Mouse (Mus musculus): ENCODE measurements around the gene Rnf212b. TPM values are rescaled to one million over a fixed set of nuclear protein-coding genes. Genes with fewer than 3 reads are reported as not detected.

Gene Rnf212b
- polyA plus RNA-seq, 1 experiment, result not detected

DNA sequence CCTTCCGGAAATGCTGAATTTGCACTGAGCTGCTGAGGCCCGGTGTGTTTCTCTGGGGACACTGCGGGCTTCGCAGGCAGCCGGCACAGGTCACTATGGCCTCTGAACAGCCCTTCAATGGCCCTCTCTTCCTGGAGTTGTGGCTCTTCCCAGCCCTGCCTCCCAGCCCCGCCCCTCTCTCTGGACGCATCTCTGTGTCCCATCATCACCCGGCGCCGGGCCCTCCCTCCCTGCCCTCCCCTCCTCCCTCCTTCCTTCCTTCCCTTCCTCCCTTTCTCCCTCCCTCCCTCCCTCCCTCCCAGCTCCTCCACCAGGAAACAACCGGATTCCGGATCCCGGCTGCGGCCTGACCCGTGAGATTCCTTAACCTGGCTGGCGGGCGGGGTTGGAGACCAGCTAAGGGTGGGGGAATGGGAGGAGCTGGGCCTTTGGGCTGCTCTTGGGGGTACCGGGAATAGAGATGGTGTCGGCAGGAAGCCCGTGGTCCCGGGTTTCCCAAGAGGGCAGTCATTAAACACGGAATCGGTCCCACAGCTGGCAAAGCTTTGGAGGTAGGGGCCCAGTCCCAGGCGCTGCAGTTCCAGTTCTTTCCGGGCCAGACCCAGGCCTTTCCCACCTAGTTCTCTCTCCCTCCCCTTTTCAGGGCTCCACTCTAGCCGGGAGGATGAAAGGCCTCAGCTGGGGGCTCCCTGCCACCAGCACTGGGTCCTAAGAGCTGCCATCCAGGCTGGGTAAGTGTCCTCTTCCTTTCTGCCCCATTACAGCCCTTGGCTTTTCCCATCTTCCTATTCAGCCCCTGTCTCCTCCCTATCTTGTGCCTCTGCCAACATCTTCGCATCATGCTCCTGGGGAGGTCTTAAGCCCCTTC lies 69.4 kb downstream of the Rnf212b start, which contains the start of the genes Bcl2l2 and Gm20521:
TSS of gene Bcl2l2 (plus strand) at position 224 of the 868 bp plus-strand sequence.
TSS of gene Gm20521 (plus strand) at position 288 of the 868 bp plus-strand sequence.
- no peak for TF ChIP-seq GATA1 (IDR thresholded peaks at IDR 0.05; ENCODE audit: low read length)

DNA sequence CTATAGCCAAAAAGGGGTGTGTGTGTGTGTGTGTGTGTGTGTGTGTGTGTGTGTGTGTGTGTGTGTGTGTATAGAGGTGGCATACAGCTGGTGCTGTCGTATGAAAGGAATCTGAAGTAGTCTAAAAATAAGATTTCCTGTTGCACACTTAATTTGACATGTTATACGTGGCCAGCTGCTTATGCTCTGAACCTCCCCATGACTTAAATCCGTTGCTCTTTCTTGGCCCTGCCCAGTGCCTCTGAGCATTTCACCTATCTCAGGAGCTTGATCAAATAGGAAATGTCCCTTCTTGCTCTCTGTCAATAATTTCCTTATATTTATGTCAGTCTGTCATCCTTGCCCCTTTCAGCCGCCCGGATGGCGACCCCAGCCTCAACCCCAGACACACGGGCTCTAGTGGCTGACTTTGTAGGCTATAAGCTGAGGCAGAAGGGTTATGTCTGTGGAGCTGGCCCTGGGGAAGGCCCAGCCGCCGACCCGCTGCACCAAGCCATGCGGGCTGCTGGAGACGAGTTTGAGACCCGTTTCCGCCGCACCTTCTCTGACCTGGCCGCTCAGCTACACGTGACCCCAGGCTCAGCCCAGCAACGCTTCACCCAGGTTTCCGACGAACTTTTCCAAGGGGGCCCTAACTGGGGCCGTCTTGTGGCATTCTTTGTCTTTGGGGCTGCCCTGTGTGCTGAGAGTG lies 70.2 kb downstream of the Rnf212b start:
- no peak for TF ChIP-seq GATA1 (IDR thresholded peaks at IDR 0.05; ENCODE audit: low read length)

DNA sequence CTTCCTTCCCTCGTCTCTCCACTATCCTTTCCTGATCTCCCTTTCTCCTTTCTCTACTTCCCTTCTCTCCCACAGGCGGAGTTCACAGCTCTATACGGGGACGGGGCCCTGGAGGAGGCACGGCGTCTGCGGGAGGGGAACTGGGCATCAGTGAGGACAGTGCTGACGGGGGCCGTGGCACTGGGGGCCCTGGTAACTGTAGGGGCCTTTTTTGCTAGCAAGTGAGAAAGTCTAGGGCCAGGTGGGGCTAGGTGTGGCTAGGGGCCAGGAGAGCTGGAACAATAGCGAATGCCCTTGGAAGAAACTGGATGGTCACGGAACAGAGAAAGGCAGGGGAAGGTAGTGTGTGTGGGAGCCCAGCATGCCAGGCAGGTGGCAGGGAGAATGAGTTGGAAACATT lies 71.4 kb downstream of the Rnf212b start:
- TF ChIP-seq GATA1 (IDR thresholded peaks at IDR 0.05; ENCODE audit: low read length), result no peak

DNA sequence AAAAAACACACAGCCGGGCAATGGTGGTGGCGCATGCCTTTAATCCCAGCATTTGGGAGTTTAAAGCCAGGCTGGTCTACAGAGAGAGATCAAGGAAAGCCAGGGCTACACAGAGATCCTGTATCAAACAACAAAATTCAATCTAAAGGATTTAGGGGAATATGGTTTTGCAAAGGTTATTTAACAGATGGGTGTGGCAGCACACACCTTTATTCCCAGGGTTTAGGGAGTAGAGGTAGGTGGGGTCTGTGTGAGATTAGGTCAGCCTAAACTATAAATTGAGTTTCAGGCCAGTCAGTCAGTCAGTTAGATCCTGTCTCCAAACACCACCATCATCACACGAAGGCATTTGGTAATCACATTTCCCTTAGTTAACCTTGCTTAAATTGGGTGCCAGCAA lies 78.3 kb downstream of the Rnf212b start, which contains the start of gene Pabpn1:
TSS of gene Pabpn1 (plus strand) at position 301 of the 400 bp plus-strand sequence.
- no peak for TF ChIP-seq GATA1 (IDR thresholded peaks at IDR 0.05; ENCODE audit: low read length)

DNA sequence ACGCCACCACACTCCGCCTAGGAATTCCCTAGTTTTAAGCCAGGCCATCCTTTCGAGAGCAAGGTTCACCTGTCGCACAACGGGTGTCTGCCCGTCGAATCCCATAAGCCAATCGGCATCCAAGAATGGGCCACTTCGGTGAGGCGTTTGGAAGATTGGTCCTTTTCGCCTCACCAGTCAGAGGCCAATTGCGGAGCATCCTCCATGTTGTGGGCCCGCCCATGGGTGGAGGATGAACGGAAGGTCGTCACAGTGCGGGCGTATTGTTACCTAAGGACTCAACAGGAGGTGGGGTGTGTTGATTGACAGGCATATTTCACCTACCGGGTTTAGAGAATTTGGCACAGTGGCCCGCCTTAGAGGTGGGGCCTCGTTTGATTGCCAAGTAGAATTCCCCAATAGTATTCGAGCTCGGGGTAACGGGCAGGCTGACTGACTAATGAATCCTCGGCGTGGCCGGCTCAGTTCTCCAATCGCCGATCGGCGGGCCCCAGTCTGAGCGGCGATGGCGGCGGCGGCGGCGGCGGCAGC lies 79.8 kb downstream of the Rnf212b start:
- TF ChIP-seq GATA1 (IDR thresholded peaks at IDR 0.05; ENCODE audit: low read length), result no peak

DNA sequence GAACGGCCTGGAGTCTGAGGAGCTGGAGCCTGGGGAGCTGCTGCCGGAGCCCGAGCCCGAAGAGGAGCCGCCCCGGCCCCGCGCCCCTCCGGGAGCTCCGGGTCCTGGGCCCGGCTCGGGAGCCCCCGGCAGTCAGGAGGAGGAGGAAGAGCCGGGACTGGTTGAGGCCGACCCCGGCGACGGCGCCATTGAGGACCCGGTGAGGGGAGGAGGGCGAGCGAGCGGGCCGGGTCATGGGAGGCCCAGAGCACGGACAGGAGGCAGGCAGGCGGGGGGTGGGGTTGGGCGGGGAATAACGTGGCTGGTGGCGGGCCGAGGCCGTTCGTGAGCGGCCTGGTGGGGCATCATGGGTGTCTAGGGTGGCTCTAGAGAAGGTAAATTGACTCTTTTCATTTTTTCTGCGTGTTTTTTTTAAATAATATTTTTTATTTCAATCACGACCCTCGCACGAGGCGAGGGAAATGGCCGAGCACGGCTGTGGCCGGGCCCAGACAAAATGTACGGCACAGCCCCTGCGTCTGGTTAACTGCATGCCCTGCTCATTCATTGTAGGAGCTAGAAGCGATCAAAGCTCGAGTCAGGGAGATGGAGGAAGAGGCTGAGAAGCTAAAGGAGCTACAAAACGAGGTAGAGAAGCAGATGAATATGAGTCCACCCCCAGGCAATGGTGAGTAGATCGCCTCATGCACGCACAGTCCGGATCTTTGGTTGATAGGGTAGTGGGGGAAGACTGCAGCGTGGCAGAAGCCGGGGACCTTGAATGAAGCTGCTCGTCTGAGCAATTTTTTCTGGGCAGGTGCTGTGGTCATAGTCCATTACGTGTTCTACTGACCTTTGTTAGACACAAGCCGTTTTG lies 80.6 kb downstream of the Rnf212b start:
- TF ChIP-seq GATA1 (IDR thresholded peaks at IDR 0.05; ENCODE audit: low read length), result no peak

DNA sequence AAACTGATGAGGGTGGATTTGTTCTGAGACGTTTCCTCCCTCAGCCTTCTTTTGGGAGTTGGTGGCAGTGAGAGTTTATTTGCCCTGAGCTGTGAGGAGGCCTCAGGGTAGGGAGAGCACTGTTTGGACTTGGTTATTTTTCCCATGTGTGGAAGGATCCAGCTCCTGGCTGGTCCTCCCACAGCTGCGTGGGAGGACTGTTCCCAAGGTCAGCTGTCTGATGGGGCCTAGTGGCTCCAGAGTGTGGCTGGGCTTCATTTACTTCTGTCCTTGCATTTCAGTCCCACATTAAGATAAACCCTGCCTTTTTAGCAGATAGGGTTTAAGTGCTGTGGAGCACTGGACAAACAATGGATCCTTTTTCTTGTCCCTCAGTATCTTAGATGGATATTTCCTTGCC lies 83.5 kb downstream of the Rnf212b start:
- TF ChIP-seq GATA1 (IDR thresholded peaks at IDR 0.05; ENCODE audit: low read length), result no peak

DNA sequence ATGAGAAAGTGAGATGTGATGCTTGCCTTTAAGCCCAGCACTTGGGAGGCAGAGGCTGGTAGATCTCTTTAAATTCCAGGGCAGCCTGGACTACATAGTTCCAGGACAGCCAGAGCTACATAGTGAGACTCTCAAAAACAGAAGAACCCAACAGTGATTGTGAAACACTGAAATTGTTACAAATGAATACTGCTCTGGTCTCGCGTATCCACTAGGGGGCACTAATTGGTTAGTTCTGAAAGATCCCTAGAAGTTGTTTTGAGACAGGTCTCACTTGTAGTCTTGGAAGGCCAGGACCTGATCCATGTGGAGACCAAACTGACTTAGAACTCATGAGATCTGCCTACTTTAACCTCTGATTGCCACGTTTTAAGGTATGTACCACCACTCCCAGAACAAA lies 86.4 kb downstream of the Rnf212b start:
- TF ChIP-seq GATA1 (IDR thresholded peaks at IDR 0.05; ENCODE audit: low read length), result no peak

DNA sequence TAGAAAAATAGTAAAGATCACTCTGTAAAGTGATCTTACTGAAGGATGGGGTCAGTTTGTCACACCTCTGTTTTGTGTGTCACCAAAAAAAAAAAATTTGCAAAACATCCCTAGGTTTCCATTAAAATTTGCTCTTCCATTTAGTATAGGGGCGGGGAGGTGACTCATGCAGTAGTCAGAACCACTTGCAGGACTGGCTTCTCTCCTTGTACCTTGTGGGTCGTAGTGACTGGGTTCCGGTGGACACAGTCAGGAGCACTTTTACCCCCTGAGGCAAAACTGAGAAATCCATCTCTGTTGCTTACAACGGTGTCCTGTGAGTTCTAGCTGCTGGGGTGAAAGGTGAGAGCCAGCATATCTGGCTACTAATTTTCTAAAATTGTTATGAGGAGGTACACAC lies 89.7 kb downstream of the Rnf212b start:
- no peak for TF ChIP-seq GATA1 (IDR thresholded peaks at IDR 0.05; ENCODE audit: low read length)

Other genes with a start within 250 kb of the Rnf212b start
- 0.08 and 0.12 TPM in 2 replicates for gene Ajuba, start 236.6 kb upstream of the Rnf212b start, polyA plus RNA-seq (2012)
- gene 4931414P19Rik, start 208.1 kb upstream of the Rnf212b start, polyA plus RNA-seq (2012), result 19.6 and 20.0 TPM in 2 replicates
- 193 and 266 TPM in 2 replicates for gene Psmb5, start 196.1 kb upstream of the Rnf212b start, polyA plus RNA-seq (2012)
- gene Psmb11, start 192.7 kb upstream of the Rnf212b start, polyA plus RNA-seq (2012), result not detected in 2 replicates
- gene Gm17606, start 173.2 kb upstream of the Rnf212b start, polyA plus RNA-seq (2012), result not detected in 2 replicates
- gene Cdh24, start 172.8 kb upstream of the Rnf212b start, polyA plus RNA-seq (2012), result 2.3 and 2.8 TPM in 2 replicates
- 6.6 and 9.8 TPM in 2 replicates for gene 1700123O20Rik, start 127.9 kb upstream of the Rnf212b start, polyA plus RNA-seq (2012)
- gene Acin1, start 127.2 kb upstream of the Rnf212b start, polyA plus RNA-seq (2012), result 516 and 685 TPM in 2 replicates
- not detected in 2 replicates for gene Gm29776, start 115.3 kb upstream of the Rnf212b start, polyA plus RNA-seq (2012)
- gene Cebpe, start 102.0 kb upstream of the Rnf212b start, polyA plus RNA-seq (2012), result not detected in 2 replicates
- gene Slc7a8, start 32.2 kb upstream of the Rnf212b start, polyA plus RNA-seq (2012), result 79.2 and 81.1 TPM in 2 replicates
- 1.5 and 1.6 TPM in 2 replicates for gene Homez, start 56.8 kb downstream of the Rnf212b start, polyA plus RNA-seq (2012)
- gene Ppp1r3e, start 63.4 kb downstream of the Rnf212b start, polyA plus RNA-seq (2012), result 1.3 and 2.3 TPM in 2 replicates
- gene Bcl2l2, start 69.2 kb downstream of the Rnf212b start, polyA plus RNA-seq (2012), result 41.2 and 42.5 TPM in 2 replicates
- gene Gm20521, start 69.3 kb downstream of the Rnf212b start, polyA plus RNA-seq (2012), result 5.5 and 10.3 TPM in 2 replicates
- gene Pabpn1, start 78.4 kb downstream of the Rnf212b start, polyA plus RNA-seq (2012), result 412 and 528 TPM in 2 replicates
- gene Slc22a17, start 99.0 kb downstream of the Rnf212b start, polyA plus RNA-seq (2012), result not detected in 2 replicates
- gene Efs, start 112.0 kb downstream of the Rnf212b start, polyA plus RNA-seq (2012), result 0.04 TPM in 1 of 2 replicates, not detected in the other
- not detected in 2 replicates for gene Il25, start 118.6 kb downstream of the Rnf212b start, polyA plus RNA-seq (2012)
- not detected in 2 replicates for gene Cmtm5, start 122.1 kb downstream of the Rnf212b start, polyA plus RNA-seq (2012)
- gene Myh6, start 152.8 kb downstream of the Rnf212b start, polyA plus RNA-seq (2012), result 0.01 TPM in 1 of 2 replicates, not detected in the other
- not detected in 2 replicates for gene Gm17428, start 162.8 kb downstream of the Rnf212b start, polyA plus RNA-seq (2012)
- gene Myh7, start 180.5 kb downstream of the Rnf212b start, polyA plus RNA-seq (2012), result 0.04 and 0.05 TPM in 2 replicates
- 39.2 and 43.5 TPM in 2 replicates for gene Ngdn, start 201.3 kb downstream of the Rnf212b start, polyA plus RNA-seq (2012)

All from G1E-ER4 (cell line).